Mouse (Mus musculus) forebrain, postnatal 0 days (tissue): Measurements from ENCODE around the gene Zfx. TPM values are rescaled to one million over a fixed set of nuclear protein-coding genes. Genes with fewer than 3 reads are reported as not detected.

ENCODE experiments used
- ATAC-seq: fragments of 200-750 bp; cut with Nextera tagmentation; 2 replicates; pipeline ENCODE4 v1.8.0; 2017; ENCODE audit warnings: mild to moderate bottlenecking, moderate library complexity
- DNase-seq: peaks from one replicate; pipeline ENCODE4 v3.0.0-alpha.2; 2015
- H3K27ac ChIP-seq: fragments of 300-500 bp; sonication (generic); 2 replicates; pipeline ENCODE4 v1.5.1; 2014; ENCODE audit warnings: low read depth, mild to moderate bottlenecking, antibody characterized with exemption, low read length, moderate library complexity, mixed read lengths
- H3K27me3 ChIP-seq: fragments of 300-500 bp; sonication (generic); 2 replicates; pipeline ENCODE4 v1.6.1; 2014; ENCODE audit warnings: mild to moderate bottlenecking, low read length, mixed read lengths; ENCODE audit not compliant: insufficient read depth
- H3K36me3 ChIP-seq: fragments of 300-500 bp; sonication (generic); 2 replicates; pipeline ENCODE4 v1.6.1; 2014; ENCODE audit warnings: mild to moderate bottlenecking, moderate library complexity; ENCODE audit not compliant: insufficient read depth
- H3K4me1 ChIP-seq: fragments of 300-500 bp; sonication (generic); 2 replicates; pipeline ENCODE4 v1.6.1; 2014; ENCODE audit warnings: antibody characterized with exemption; ENCODE audit not compliant: insufficient read depth
- H3K4me2 ChIP-seq: fragments of 300-500 bp; sonication (generic); 2 replicates; pipeline ENCODE4 v1.6.1; 2014; ENCODE audit warnings: low read depth, mild to moderate bottlenecking, moderate library complexity
- H3K4me3 ChIP-seq: fragments of 300-500 bp; sonication (generic); 2 replicates; pipeline ENCODE4 v1.5.1; 2014; ENCODE audit warnings: low read depth, low read length, mixed read lengths
- H3K9ac ChIP-seq: fragments of 300-500 bp; sonication (generic); 2 replicates; pipeline ENCODE4 v1.6.1; 2014; ENCODE audit warnings: mild to moderate bottlenecking
- H3K9me3 ChIP-seq: fragments of 300-500 bp; sonication (generic); 2 replicates; pipeline ENCODE4 v1.6.1; 2016; ENCODE audit warnings: low read length
- CTCF ChIP-seq: sonication (generic); IDR thresholded peaks from 2 replicates; pipeline ENCODE4 v1.5.1; 2016; ENCODE audit warnings: antibody characterized with exemption, control low read depth, low read depth
- WGBS: fragments of 180-500 bp; shearing (Covaris S2); extraction: QIAGEN DNeasy Blood & Tissue Kit; methylation state at CpG from one replicate; pipeline ENCODE4 v1.1.7; 2014; 5-methylcytosine and 5-hydroxymethylcytosine counted together
- polyA plus RNA-seq: library from polyadenylated mRNA; unstranded; fragments of >200 nt; fragmentation: Nextera tagmentation; extraction: Ambion mirVana; gene quantifications from 2 replicates; pipeline ENCODE4 v1.2.1, GENCODE M21; 2015
- total RNA-seq: library from RNA; depleted of rRNA; stranded (reverse); fragments of >200 nt; gene quantifications from 2 replicates; pipeline ENCODE4 v1.2.3, GENCODE M21; 2014; rRNA removed

Zfx gene
- total and polyA plus RNA-seq, 2 experiments from 2014 or later = 18.2 to 41.9 TPM

DNA sequence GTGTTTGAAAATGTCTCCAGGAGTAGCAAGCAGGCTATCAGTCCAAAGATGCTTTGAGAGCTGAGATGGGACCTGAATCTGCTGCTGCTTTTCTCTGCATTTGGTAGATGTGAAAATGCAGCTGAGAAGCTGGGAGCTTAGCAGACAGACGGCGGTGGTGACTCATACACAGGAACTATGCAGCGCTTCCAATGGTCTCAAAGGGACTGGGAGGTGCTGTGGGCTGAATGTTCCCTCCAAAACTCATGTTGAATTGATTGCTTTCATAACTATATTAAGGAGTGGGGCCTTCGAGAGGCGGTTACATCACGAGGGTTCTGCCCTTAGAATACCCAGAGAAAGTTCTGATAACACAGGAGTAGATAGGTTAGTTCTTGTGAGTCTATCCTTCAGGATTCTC lies 62.3 kb downstream of the Zfx start:
- 59% methylated on average over 6 of the region's 6 CpGs for WGBS
- Histone ChIP-seq H3K4me1 (no peaks in the 10 kb centered on the region), H3K36me3 (no peaks in the 10 kb centered on the region), H3K9ac (no peak overlapping the region), H3K27me3 (no peaks in the 10 kb centered on the region), H3K4me3 (no peak overlapping the region), H3K9me3 (no peaks in the 10 kb centered on the region), H3K27ac (no peak overlapping the region), H3K4me2 (no peak overlapping the region)
- TF ChIP-seq CTCF = no peak
- DNase-seq (peak; percentile 9), ATAC-seq (no peak)

DNA sequence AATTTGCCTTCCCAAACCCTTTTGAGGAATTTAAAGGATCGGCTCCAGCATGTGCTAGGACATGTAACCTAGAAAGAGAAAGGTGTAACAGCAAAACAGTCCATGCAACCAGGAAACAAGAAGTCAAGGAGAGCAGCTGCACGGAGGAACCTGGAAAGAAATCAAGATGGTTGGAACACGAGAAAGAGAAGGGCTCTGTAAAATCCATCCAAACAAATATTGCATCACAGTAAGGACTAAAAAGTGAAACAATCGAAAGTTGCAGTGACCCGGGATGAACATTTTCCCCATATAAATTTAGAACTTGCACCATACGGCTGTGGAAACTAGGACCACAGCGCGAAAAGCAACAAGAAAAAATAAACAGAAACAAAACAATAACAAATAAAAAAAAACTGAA lies 62.8 kb downstream of the Zfx start:
- Histone ChIP-seq H3K4me1 (no peaks in the 10 kb centered on the region), H3K36me3 (no peaks in the 10 kb centered on the region), H3K9ac (no peak overlapping the region), H3K4me3 (no peak overlapping the region), H3K27ac (no peak overlapping the region), H3K9me3 (no peaks in the 10 kb centered on the region), H3K4me2 (no peak overlapping the region), H3K27me3 (no peaks in the 10 kb centered on the region)
- ATAC-seq = no peak
- DNase-seq = no peak
- 72% methylated on average over 8 of the region's 8 CpGs for WGBS
- TF ChIP-seq CTCF = no peak

- Histone ChIP-seq H3K27me3 (no peaks in the 10 kb centered on the region), H3K4me1 (no peaks in the 10 kb centered on the region), H3K4me3 (no peak overlapping the region), H3K36me3 (no peaks in the 10 kb centered on the region), H3K27ac (no peak overlapping the region), H3K9ac (no peak overlapping the region), H3K4me2 (no peak overlapping the region), H3K9me3 (no peaks in the 10 kb centered on the region)
- no peak for TF ChIP-seq CTCF
- ATAC-seq (no peak), DNase-seq (no peak)
- WGBS = 47% methylated on average over 6 of the region's 6 CpGs
Observed at GRCm38 (mm10) chrX:94058748-94059147, 64.8 kb downstream of the Zfx start.

DNA sequence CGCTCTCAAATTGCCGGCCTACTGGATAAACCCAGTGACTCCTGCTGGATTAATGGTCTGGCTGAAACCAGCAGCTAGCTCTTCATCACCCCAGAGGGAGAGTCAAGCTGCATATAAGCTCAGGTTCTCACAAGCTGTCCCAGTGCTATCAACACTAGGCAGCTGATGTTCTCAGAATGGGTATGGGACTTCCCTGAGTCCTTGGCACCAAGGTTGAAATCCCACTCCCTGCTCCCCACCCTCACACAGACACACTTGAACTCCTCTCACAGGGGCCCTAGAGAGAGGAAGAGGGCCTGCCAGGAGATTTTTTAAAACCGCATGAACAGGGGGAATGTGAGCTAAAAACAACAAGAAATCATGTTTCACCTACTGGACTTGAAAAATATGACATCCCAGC lies 74.5 kb downstream of the Zfx start:
- DNase-seq = no peak
- TF ChIP-seq CTCF = no peak
- Histone ChIP-seq H3K36me3 (no peaks in the 10 kb centered on the region), H3K27me3 (no peaks in the 10 kb centered on the region; the same call in 1 of the 2 replicates), H3K4me1 (no peaks in the 10 kb centered on the region), H3K4me2 (no peak overlapping the region), H3K27ac (no peak overlapping the region), H3K4me3 (no peak overlapping the region), H3K9me3 (no peaks in the 10 kb centered on the region), H3K9ac (no peak overlapping the region)
- 78% methylated on average over 3 of the region's 3 CpGs for WGBS
- no peak for ATAC-seq

DNA sequence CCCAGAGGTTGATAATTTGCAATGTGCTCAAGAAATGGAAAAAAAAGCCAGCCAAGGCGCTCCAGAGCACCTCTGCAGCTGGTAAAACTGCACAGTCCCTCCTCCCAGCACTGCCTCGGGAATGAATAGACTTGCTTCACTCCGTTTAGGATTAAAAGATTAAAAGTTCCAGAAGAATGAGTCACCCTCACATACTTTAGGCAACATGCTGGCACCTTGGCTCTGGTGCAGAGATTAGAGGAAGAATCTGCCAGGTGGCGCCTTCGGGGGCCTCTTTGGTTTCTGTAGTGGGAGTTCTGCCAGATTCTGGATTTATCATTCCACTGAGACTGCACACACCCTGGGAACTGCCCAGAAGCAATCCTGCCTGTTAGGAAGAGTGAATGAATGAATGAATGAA lies 75.5 kb downstream of the Zfx start:
- H3K27me3 ChIP-seq = no peaks in the 10 kb centered on the region; the same call in 1 of the 2 replicates
- no peak overlapping the region for H3K4me2 ChIP-seq
- no peak for TF ChIP-seq CTCF
- no peaks in the 10 kb centered on the region for H3K9me3 ChIP-seq
- ATAC-seq = peak; percentile 18; the same call in 1 of the 2 replicates
- H3K36me3 ChIP-seq = no peaks in the 10 kb centered on the region
- H3K27ac ChIP-seq = no peak overlapping the region
- no peak overlapping the region for H3K9ac ChIP-seq
- no peaks in the 10 kb centered on the region for H3K4me1 ChIP-seq
- no peak overlapping the region for H3K4me3 ChIP-seq
- no peak for DNase-seq
- 30% methylated on average over 5 of the region's 5 CpGs for WGBS

DNA sequence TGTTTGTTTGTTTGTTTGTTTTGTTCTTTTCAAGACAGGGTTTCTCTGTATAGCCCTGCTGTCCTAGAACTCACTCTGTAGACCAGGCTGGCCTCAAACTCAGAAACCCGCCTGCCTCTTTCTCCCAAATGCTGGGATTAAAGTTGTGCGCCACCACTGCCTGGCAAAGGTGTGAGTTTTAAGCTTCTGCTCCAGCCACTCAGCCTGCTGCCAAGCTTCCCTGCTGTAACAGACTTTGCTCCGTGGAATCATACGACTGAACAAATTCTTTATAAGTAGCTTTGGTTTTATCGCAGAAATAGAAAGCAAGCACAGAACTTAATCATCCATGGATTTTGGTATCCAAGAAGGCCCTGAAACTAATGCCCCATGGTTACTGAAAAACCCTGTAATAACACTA lies 76.1 kb downstream of the Zfx start:
- DNase-seq = no peak
- Histone ChIP-seq H3K4me2 (no peak overlapping the region), H3K9me3 (no peaks in the 10 kb centered on the region), H3K9ac (no peak overlapping the region), H3K27me3 (no peaks in the 10 kb centered on the region; the same call in 1 of the 2 replicates), H3K36me3 (no peaks in the 10 kb centered on the region), H3K4me1 (no peaks in the 10 kb centered on the region), H3K27ac (no peak overlapping the region), H3K4me3 (no peak overlapping the region)
- ATAC-seq = no peak
- TF ChIP-seq CTCF = no peak
- 69% methylated on average over 5 of the region's 5 CpGs for WGBS

- Histone ChIP-seq H3K9ac (no peak overlapping the region), H3K4me1 (no peaks in the 10 kb centered on the region), H3K27me3 (no peaks in the 10 kb centered on the region), H3K4me3 (no peak overlapping the region), H3K27ac (no peak overlapping the region), H3K9me3 (no peaks in the 10 kb centered on the region), H3K4me2 (no peak overlapping the region), H3K36me3 (no peaks in the 10 kb centered on the region)
- 33% methylated on average over 11 of the region's 11 CpGs for WGBS
- DNase-seq (peak; percentile 55), ATAC-seq (no peak)
- TF ChIP-seq CTCF = peak; percentile 61
Observed at GRCm38 (mm10) chrX:94032937-94033336, 90.6 kb downstream of the Zfx start.

- H3K27me3 ChIP-seq = no peaks in the 10 kb centered on the region
- H3K9ac ChIP-seq = no peak overlapping the region
- 73% methylated on average over 7 of the region's 7 CpGs for WGBS
- H3K4me2 ChIP-seq = no peak overlapping the region
- no peak overlapping the region for H3K4me3 ChIP-seq
- no peaks in the 10 kb centered on the region for H3K36me3 ChIP-seq
- H3K9me3 ChIP-seq = no peaks in the 10 kb centered on the region
- no peak overlapping the region for H3K27ac ChIP-seq
- H3K4me1 ChIP-seq = no peaks in the 10 kb centered on the region
- DNase-seq (no peak), ATAC-seq (no peak)
- TF ChIP-seq CTCF = no peak
Observed at GRCm38 (mm10) chrX:94030081-94030480, 93.4 kb downstream of the Zfx start.

Other genes with a start within 250 kb of the Zfx start
- not detected in 2 replicates for gene AU015836, start 155.0 kb downstream of the Zfx start, total RNA-seq
- not detected in 2 replicates for gene AU015836, start 155.0 kb downstream of the Zfx start, polyA plus RNA-seq
- gene Eif2s3x, start 89.2 kb upstream of the Zfx start, total RNA-seq = 212 and 233 TPM in 2 replicates
- gene Eif2s3x, start 89.2 kb upstream of the Zfx start, polyA plus RNA-seq = 68.4 and 94.9 TPM in 2 replicates
- gene Klhl15, start 110.9 kb upstream of the Zfx start, total RNA-seq = 14.8 and 20.5 TPM in 2 replicates
- 6.1 and 7.3 TPM in 2 replicates for gene Klhl15, start 110.9 kb upstream of the Zfx start, polyA plus RNA-seq
- 0.24 and 0.31 TPM in 2 replicates for gene Fam90a1b, start 243.1 kb upstream of the Zfx start, total RNA-seq
- gene Fam90a1b, start 243.1 kb upstream of the Zfx start, polyA plus RNA-seq = 0.39 and 0.42 TPM in 2 replicates
- gene Apoo, start 243.4 kb upstream of the Zfx start, total RNA-seq = 69.9 and 76.6 TPM in 2 replicates
- gene Apoo, start 243.4 kb upstream of the Zfx start, polyA plus RNA-seq = 142 and 156 TPM in 2 replicates